ENCODE assay signal across 29 mouse cellular contexts in genomic region chr15:83840950-83841719, GRCm38 (mm10).
DNase-seq lines count a peak whose midpoint lies in the region; ATAC-seq and TF ChIP-seq lines count a peak whose summit lies in the region.
"Had no signal": no experiment of that assay in that cellular context is flagged by ENCODE, and none has a peak within 500 bp of the region (broad histone marks: within the 10 kb centered on the region; RNA-seq: fewer than 3 reads in every experiment).

No protein-coding gene starts in this region.

- H3K9ac ChIP-seq in heart, embryonic 11.5 days (ENCODE audit: low read depth, low read length) = no peak overlapping the region
- H3K9ac ChIP-seq: embryonic facial prominence, embryonic 13.5 days; hindbrain, embryonic 12.5 days; intestine, embryonic 15.5 days; liver, embryonic 12.5 days; liver, postnatal 0 days; neural tube, embryonic 12.5 days had no signal

- H3K4me3 ChIP-seq in left cerebral cortex, adult 2 months = no peak overlapping the region
- H3K4me3 ChIP-seq in heart, embryonic 11.5 days (ENCODE audit: low read depth, low read length) = no peak overlapping the region
- H3K4me3 ChIP-seq: embryonic facial prominence, embryonic 13.5 days; forebrain, embryonic 10.5 days; hindbrain, embryonic 12.5 days; intestine, embryonic 15.5 days; liver, embryonic 12.5 days; myocyte; neural tube, embryonic 12.5 days had no signal

- no peaks in the 10 kb centered on the region for H3K9me3 ChIP-seq in heart, embryonic 11.5 days (replicated peaks; ENCODE audit: control insufficient read depth, low read length)
- H3K9me3 ChIP-seq: embryonic facial prominence, embryonic 13.5 days; forebrain, embryonic 10.5 days; hindbrain, embryonic 12.5 days; intestine, embryonic 15.5 days; liver, embryonic 12.5 days; neural tube, embryonic 12.5 days had no signal

- no peak for TF ChIP-seq POLR2A in brain, embryonic 14.5 days (IDR thresholded peaks at IDR 0.05; ENCODE audit: borderline replicate concordance, extremely low read depth, insufficient read depth, insufficient read length, poor library complexity, severe bottlenecking)

- WGBS in heart, embryonic 11.5 days (ENCODE audit: insufficient replicate concordance) = 59% methylated on average over 10 of the region's 10 CpGs

- no peak overlapping the region for H3K4me2 ChIP-seq in heart, embryonic 11.5 days
- H3K4me2 ChIP-seq: embryonic facial prominence, embryonic 13.5 days; hindbrain, embryonic 12.5 days; intestine, embryonic 15.5 days; liver, embryonic 12.5 days; midbrain, embryonic 11.5 days; neural tube, embryonic 12.5 days had no signal

- no peak for TF ChIP-seq CTCF in left cerebral cortex, adult 2 months (IDR thresholded peaks at IDR 0.05)
- no peak for TF ChIP-seq CTCF in brain, embryonic 14.5 days (IDR thresholded peaks at IDR 0.05; ENCODE audit: borderline replicate concordance, extremely low read depth, insufficient read depth, insufficient read length)

- peak; percentile 48 for ATAC-seq in frontal cortex, adult (ENCODE audit: low TSS enrichment)
- ATAC-seq in heart, embryonic 11.5 days (replicated peaks; ENCODE audit: insufficient number of reproducible peaks, low FRiP score, low TSS enrichment) = no peak
- ATAC-seq: hindbrain, postnatal 0 days; intestine, embryonic 15.5 days; liver, embryonic 12.5 days; liver, postnatal 0 days had no signal

- no peaks in the 10 kb centered on the region for H3K36me3 ChIP-seq in heart, embryonic 11.5 days (ENCODE audit: control insufficient read depth, insufficient read depth, low read length)
- H3K36me3 ChIP-seq: hindbrain, embryonic 12.5 days; intestine, embryonic 15.5 days; liver, embryonic 12.5 days; neural tube, embryonic 12.5 days had no signal

- no peaks in the 10 kb centered on the region for H3K4me1 ChIP-seq in heart, embryonic 11.5 days (ENCODE audit: control insufficient read depth, insufficient read depth, low read length)
- H3K4me1 ChIP-seq: intestine, embryonic 15.5 days had no signal

- H3K27me3 ChIP-seq in heart, embryonic 11.5 days (ENCODE audit: control insufficient read depth, insufficient read depth, low read length) = peaks cover 19% of the 10 kb centered on the region
- H3K27me3 ChIP-seq: intestine, embryonic 15.5 days; liver, embryonic 12.5 days had no signal

- no peak for DNase-seq in frontal cortex, postnatal 25 days (ENCODE audit: low spot score in 2 of 2)
- DNase-seq in left cerebral cortex, adult 2 months (ENCODE audit: extremely low spot score in 1 of 2, low spot score in 2 of 2) = peak in 1 of 2 experiments; percentile 53
- DNase-seq in left cerebral cortex, adult 11 months (ENCODE audit: low spot score) = no peak
- peak; percentile 44 for DNase-seq in brain, embryonic 14.5 days (ENCODE audit: low read depth)
- DNase-seq in right cerebral cortex, postnatal 25 days = peak; percentile 66
- DNase-seq: adrenal gland, postnatal 25 days; B cell, adult 2 months; cerebellum, adult 2 months; cerebellum, postnatal 25 days; gastrocnemius, postnatal 10 days; heart, postnatal 14 days; kidney, adult 2 months; kidney, postnatal 36 days; liver, postnatal 0 days; lung, postnatal 36 days; thymus, adult 2 months; thymus, postnatal 36 days had no signal

- intact Hi-C loops in left cerebral cortex, adult 2 months (cut with DNase I) = no loop called here

- H3K27ac ChIP-seq in left cerebral cortex, adult 2 months = peak overlapping the region; percentile 84
- H3K27ac ChIP-seq in heart, embryonic 11.5 days (ENCODE audit: low read depth, low read length) = no peak overlapping the region
- H3K27ac ChIP-seq: embryonic facial prominence, embryonic 13.5 days; forebrain, embryonic 10.5 days; hindbrain, embryonic 12.5 days; hindbrain, postnatal 0 days; intestine, embryonic 15.5 days; liver, embryonic 12.5 days; neural tube, embryonic 12.5 days; stomach, postnatal 0 days had no signal

Comparison
In these comparisons a context has a peak if more than half of its experiments do, and no peak if none do; other contexts are left out.
1. DNase-seq: peak in brain, embryonic 14.5 days (single experiment) and right cerebral cortex, postnatal 25 days (single experiment); none in frontal cortex, postnatal 25 days (0 of 2) and left cerebral cortex, adult 11 months (single experiment).